Mouse (Mus musculus) C2C12 (cell line): ENCODE measurements around the gene Snrpa1. TPM values are rescaled to one million over a fixed set of nuclear protein-coding genes. Genes with fewer than 3 reads are reported as not detected.
"Not testable (repeated sequence)": the region's sequence is repeated elsewhere in the genome, so short reads cannot be mapped to it uniquely, and the experiment has no call there.

Experiments
- H3K27me3 ChIP-seq: one replicate; pipeline ENCODE4 v1.6.1; 2011; ENCODE audit not compliant: control insufficient read depth, insufficient read depth, insufficient read length
- H3K36me3 ChIP-seq: one replicate; pipeline ENCODE4 v1.6.1; 2011; ENCODE audit not compliant: control insufficient read depth, insufficient read depth
- H3K4me3 ChIP-seq: one replicate; pipeline ENCODE4 v1.5.1; 2011; ENCODE audit warnings: mild to moderate bottlenecking, control low read depth; ENCODE audit not compliant: poor library complexity, insufficient read depth, severe bottlenecking
- H3K79me2 ChIP-seq: one replicate; pipeline ENCODE4 v1.6.1; 2011; ENCODE audit not compliant: control insufficient read depth, insufficient read depth
- H3K79me3 ChIP-seq: one replicate; pipeline ENCODE4 v1.6.1; 2011; ENCODE audit warnings: low read depth, control low read depth
- H3ac ChIP-seq: one replicate; pipeline ENCODE3; 2011; ENCODE audit warnings: low read depth; ENCODE audit not compliant: control insufficient read depth, insufficient read length
- CEBPB ChIP-seq: IDR thresholded peaks from one replicate; pipeline ENCODE4 v1.6.1; 2011; ENCODE audit warnings: low read depth, mild to moderate bottlenecking, control low read depth, moderate library complexity
- CTCF ChIP-seq: IDR thresholded peaks from one replicate; pipeline ENCODE4 v1.5.1; 2011; ENCODE audit not compliant: control insufficient read depth, insufficient read depth, insufficient read length
- FOSL1 ChIP-seq: IDR thresholded peaks from one replicate; pipeline ENCODE4 v1.8.0; 2011; ENCODE audit warnings: mild to moderate bottlenecking, low read length; ENCODE audit not compliant: poor library complexity, insufficient read depth, severe bottlenecking
- MAX ChIP-seq: IDR thresholded peaks from one replicate; pipeline ENCODE4 v1.6.1; 2011; ENCODE audit warnings: mild to moderate bottlenecking, control low read depth
- MYOG ChIP-seq: IDR thresholded peaks from one replicate; pipeline ENCODE4 v1.6.1; 2011; ENCODE audit not compliant: control insufficient read depth, insufficient read length; ENCODE audit errors: extremely low read depth
- USF1 ChIP-seq: IDR thresholded peaks from one replicate; pipeline ENCODE4 v1.6.1; 2011; ENCODE audit warnings: low read depth, mild to moderate bottlenecking, control low read depth, moderate library complexity
- polyA plus RNA-seq: library from polyadenylated mRNA; unstranded; fragments of >200 nt; fragmentation: generic; extraction: Trizol; gene quantifications from one replicate; pipeline ENCODE4 v1.2.1, GENCODE M21; 2012; ENCODE audit warnings: missing spikeins

Gene Snrpa1
- polyA plus RNA-seq, 1 experiment, result 120 TPM

- TF ChIP-seq MAX, result no peak
- TF ChIP-seq CTCF, result no peak
- TF ChIP-seq FOSL1, result no peak
- TF ChIP-seq CEBPB, result no peak
- TF ChIP-seq MYOG, result no peak
These were observed 11.6 kb upstream of the Snrpa1 start for GRCm38 (mm10) chr7:66046921-66047918.

DNA sequence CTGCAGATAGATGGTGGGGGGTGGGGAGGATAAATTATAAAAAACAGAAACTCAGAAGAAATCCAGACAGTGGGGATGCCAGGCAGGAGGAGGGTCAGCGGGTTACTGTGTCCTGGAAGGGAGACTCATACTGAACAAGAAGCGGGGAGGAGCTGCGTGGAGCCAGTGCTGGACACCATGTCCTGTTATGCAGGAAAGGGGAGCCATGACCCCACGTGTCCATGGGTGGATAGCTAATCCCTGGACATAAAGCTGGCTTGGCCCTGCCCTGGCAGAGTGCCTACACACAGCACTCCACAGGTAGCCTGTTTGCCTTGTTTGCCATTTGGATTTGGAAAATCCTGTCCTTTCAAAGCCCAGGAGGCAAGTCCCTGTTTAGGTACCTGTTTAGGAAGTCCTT is 10.8 kb upstream of the Snrpa1 start:
- no peaks in the 10 kb centered on the region for H3K36me3 ChIP-seq
- no peaks in the 10 kb centered on the region for H3K79me2 ChIP-seq
- H3K27me3 ChIP-seq, result peaks cover 77% of the 10 kb centered on the region
- no peak overlapping the region for H3ac ChIP-seq
- H3K4me3 ChIP-seq, result no peak overlapping the region
- TF ChIP-seq USF1 (no peak), CTCF (no peak), MYOG (no peak), CEBPB (no peak)
- H3K79me3 ChIP-seq, result no peaks in the 10 kb centered on the region

More at GRCm38 (mm10) chr7:66046921-66047918, 11.6 kb upstream of the Snrpa1 start:
- Histone ChIP-seq H3ac (no peak overlapping the region), H3K27me3 (peaks cover 81% of the 10 kb centered on the region), H3K4me3 (no peak overlapping the region), H3K79me2 (no peaks in the 10 kb centered on the region), H3K36me3 (no peaks in the 10 kb centered on the region), H3K79me3 (no peaks in the 10 kb centered on the region)

DNA sequence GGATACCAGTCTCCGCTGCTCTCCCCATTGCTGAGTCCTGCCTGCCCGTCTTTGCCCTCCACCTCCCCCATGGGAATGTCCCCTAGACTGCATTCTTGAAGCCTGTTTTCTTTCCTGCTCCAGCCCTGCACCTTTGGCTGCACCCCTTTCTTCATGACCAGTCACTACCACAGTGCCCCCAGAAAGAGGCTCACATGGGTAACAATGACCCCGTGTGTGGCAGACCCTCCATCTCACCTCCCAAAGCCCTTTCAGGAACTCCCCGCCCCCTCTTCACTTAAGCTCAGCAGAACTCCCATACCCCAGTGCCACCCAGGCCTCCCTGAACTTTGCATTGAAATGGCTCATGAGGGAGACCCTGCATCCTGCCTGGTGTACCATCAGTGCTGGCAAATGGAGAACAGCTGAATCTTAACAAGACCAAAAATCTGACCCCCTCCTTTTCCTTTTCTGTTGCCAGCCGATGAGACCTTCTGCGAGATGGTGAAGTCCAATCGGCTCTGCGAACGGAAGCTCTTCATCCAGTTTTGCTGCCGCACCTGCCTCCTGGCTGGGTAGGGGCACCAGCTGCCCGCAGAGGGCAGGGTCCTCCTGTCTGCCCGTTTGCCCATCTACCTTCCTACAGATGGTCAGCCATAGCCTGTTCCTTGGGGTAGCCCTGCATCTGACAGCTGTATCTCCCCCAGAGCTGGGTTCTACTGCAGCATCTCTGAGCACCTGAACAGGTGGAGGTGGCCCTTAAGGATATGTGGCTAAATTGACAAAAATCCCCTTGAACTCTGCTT is 10.2 kb upstream of the Snrpa1 start:
- H3K79me2 ChIP-seq, result no peaks in the 10 kb centered on the region
- TF ChIP-seq FOSL1, result no peak
- no peak for TF ChIP-seq CEBPB
- no peak for TF ChIP-seq CTCF
- no peak for TF ChIP-seq MYOG
- TF ChIP-seq MAX, result no peak
- no peak for TF ChIP-seq USF1
- peaks cover 70% of the 10 kb centered on the region for H3K27me3 ChIP-seq
- no peak overlapping the region for H3K4me3 ChIP-seq
- H3ac ChIP-seq, result no peak overlapping the region
- H3K36me3 ChIP-seq, result no peaks in the 10 kb centered on the region
- no peaks in the 10 kb centered on the region for H3K79me3 ChIP-seq

GRCm38 (mm10) chr7:66053946-66054483 is 4.8 kb upstream of the Snrpa1 start:
- H3K27me3 ChIP-seq, result peaks cover 19% of the 10 kb centered on the region
- H3K36me3 ChIP-seq, result no peaks in the 10 kb centered on the region
- no peaks in the 10 kb centered on the region for H3K79me3 ChIP-seq
- no peak overlapping the region for H3K4me3 ChIP-seq
- no peak for TF ChIP-seq MAX
- no peaks in the 10 kb centered on the region for H3K79me2 ChIP-seq
- no peak overlapping the region for H3ac ChIP-seq

GRCm38 (mm10) chr7:66055356-66055755 is 3.4 kb upstream of the Snrpa1 start:
- peaks cover 10% of the 10 kb centered on the region for H3K27me3 ChIP-seq
- H3K79me2 ChIP-seq, H3K4me3 ChIP-seq, H3ac ChIP-seq, H3K79me3 ChIP-seq, H3K36me3 ChIP-seq: not testable (repeated sequence)
